Mouse (Mus musculus): Measurements from ENCODE around the gene Zfp146. TPM values are rescaled to one million over a fixed set of nuclear protein-coding genes. Genes with fewer than 3 reads are reported as not detected.

The Zfp146 gene
- 10 to 100 TPM; 21.8 to 37.9 TPM for polyA plus RNA-seq (2017; shearing (Covaris generic))

DNA sequence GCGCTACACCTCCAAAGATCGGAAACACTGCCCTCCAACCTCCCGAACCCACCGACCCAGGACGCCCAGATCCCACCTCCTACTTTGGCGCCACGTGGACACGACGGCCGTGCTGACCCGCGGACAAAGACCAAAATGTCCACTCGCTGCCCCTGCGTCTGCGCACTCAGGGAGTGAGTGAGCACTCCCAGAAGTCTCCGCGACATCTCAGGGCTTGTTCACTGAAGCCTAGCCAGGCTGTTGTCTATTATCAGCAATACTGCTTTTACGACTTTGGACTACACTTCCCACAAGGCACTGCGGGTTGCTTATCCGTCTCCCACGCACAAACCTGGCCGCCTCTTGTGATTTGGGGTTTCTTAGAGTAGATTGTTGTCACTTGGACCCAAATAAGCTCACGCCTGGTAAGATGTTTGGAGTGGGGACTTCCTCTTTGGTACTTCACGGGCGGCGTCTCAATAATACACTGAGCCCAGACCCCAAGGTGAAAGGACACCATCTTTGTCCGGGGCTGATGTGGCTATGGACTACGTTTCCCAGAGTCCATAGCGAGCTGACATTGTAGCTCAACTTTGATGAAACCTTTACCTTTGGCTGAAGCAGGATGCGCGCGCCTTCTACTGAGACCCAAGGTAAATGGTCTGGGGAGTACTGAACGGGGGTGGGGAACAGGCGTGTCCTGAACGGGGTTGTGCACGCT lies at the start of gene Zfp146:
Zfp146 (minus strand) TSS at position 168 of the 700 bp plus-strand sequence.

DNA sequence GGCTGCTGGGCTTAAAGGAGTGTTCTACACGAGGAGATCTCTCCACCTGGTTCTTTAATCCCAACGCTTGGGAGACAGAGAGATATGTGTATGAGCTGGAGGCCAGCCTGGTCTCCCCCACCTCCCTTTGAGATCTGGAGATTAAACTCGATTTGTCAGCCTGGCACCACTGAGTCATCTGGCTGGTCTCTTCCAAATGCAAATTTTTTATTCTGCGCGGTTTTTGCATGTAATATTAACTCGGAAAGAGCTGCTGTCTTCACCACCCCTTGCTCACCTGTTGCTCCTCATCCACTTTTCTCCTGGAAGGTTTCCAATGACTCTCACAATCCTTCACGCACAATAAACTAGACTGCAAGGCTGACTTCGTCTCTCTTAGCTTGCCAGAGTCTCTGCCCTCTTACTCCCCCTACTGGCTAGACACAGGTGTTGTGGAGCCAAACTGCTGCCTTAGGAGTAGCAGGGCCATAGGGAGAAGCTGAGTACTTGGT lies 29.0 kb upstream of the Zfp146 start, which contains the start of gene Capns1:
Capns1 (minus strand) TSS at position 331 of the 491 bp plus-strand sequence.

DNA sequence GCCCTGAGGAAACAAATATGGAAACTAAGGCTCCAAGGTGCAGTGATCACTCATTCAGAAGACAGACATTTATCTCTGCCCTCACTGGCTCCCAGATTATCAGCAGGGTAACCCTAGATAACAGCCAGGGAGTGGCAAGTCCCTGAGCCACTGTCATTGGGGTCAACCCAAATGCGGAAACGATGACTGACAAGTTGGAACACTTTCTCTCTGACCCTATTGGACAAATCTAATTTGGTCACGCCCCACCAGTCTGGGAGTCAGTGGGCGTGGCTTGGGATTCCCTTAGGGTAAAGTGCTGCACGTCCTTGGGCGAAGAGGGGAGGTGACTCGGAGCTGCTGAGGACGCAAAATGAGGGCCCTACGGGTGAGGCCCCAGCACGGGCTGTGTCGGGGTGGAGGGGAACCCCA lies 14.3 kb upstream of the Zfp146 start, which contains the start of gene Cox7a1:
Cox7a1 (plus strand) TSS at position 266 of the 411 bp plus-strand sequence.

DNA sequence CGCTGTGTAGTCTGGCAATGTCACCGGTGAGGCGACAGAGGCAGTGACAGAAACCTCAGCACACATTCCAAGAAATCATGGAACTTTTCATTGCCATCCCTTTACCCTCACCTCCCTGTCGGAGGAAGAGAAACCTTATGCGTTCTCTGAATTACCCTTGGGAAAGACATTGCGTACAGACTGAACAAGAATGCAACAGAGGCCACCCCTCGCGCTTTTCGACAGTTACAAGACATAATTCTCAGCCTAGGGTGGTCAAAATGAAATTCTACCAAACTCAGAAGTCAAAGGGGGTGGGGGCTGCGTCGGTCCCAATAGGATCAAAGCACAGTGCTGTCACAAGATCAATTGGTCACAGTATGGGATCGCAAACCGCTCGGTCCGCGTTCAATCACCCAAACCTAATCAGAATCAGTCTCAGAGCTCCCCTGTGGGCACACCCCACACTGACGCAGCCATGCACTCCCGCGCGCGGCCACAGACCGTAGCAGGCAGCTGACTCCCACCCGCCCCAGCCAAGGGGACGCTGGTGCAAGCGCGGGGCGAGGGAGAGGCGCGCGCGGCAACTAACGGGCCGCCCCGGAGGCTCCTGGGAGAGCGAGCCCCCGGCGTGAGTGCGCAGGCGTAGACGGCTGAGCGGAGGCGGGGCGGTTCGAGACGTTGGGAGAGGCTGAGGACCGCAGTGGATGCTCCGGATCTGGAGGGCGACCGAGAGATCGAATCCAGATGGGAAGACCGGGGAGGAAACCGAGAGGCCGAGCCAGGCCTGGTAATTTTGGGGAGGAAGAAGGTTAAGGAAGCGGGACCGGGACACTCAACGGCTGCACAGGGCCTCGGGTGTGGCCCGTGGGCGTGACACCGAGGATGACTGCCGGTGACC lies 48.0 kb downstream of the Zfp146 start, which contains the start of gene Zfp382:
Zfp382 (plus strand) TSS at position 635 of the 880 bp plus-strand sequence.

Other genes with a start within 250 kb of the Zfp146 start
- gene Zfp74, start 215.7 kb downstream of the Zfp146 start, polyA plus RNA-seq (2017; shearing (Covaris generic)) = 10 to 100 TPM in 1 of 2 experiments, 1 to 10 TPM in 1; 3.8 to 12.7 TPM
- 1 to 10 TPM; 6.8 to 9.1 TPM for gene Zfp568, start 185.8 kb downstream of the Zfp146 start, polyA plus RNA-seq (2017; shearing (Covaris generic))
- gene Zfp14, start 118.4 kb downstream of the Zfp146 start, polyA plus RNA-seq (2017; shearing (Covaris generic)) = 1 to 10 TPM; 1.6 to 5.0 TPM
- gene Zfp82, start 96.8 kb downstream of the Zfp146 start, polyA plus RNA-seq (2017; shearing (Covaris generic)) = 1 to 10 TPM; 4.3 to 8.9 TPM
- 1 to 10 TPM in 1 of 2 experiments, not detected in 1; 4.2 TPM for gene Gm26920, start 79.3 kb downstream of the Zfp146 start, polyA plus RNA-seq (2017; shearing (Covaris generic))
- 10 to 100 TPM in 1 of 2 experiments, 1 to 10 TPM in 1; 7.9 to 11.2 TPM for gene Zfp566, start 79.2 kb downstream of the Zfp146 start, polyA plus RNA-seq (2017; shearing (Covaris generic))
- 10 to 100 TPM; 62.3 to 66.4 TPM for gene Zfp260, start 75.0 kb downstream of the Zfp146 start, polyA plus RNA-seq (2017; shearing (Covaris generic))
- gene Zfp382, start 47.8 kb downstream of the Zfp146 start, polyA plus RNA-seq (2017; shearing (Covaris generic)) = 1 to 10 TPM; 5.0 to 7.0 TPM
- gene Cox7a1, start 14.4 kb upstream of the Zfp146 start, polyA plus RNA-seq (2017; shearing (Covaris generic)) = under 1 TPM; 0.64 to 0.74 TPM
- 10 to 100 TPM; 96.1 to 96.6 TPM for gene Capns1, start 29.1 kb upstream of the Zfp146 start, polyA plus RNA-seq (2017; shearing (Covaris generic))
- 10 to 100 TPM; 47.8 to 64.2 TPM for gene Polr2i, start 62.2 kb upstream of the Zfp146 start, polyA plus RNA-seq (2017; shearing (Covaris generic))
- 100 to 1,000 TPM; 109 to 132 TPM for gene Tbcb, start 62.5 kb upstream of the Zfp146 start, polyA plus RNA-seq (2017; shearing (Covaris generic))
- gene Ovol3, start 66.0 kb upstream of the Zfp146 start, polyA plus RNA-seq (2017; shearing (Covaris generic)) = not detected
- gene Thap8, start 110.3 kb upstream of the Zfp146 start, polyA plus RNA-seq (2017; shearing (Covaris generic)) = under 1 TPM; 0.12 to 0.41 TPM
- gene Wdr62, start 110.7 kb upstream of the Zfp146 start, polyA plus RNA-seq (2017; shearing (Covaris generic)) = 1 to 10 TPM; 4.8 to 6.9 TPM
- 1 to 10 TPM; 1.6 to 3.1 TPM for gene Clip3, start 122.0 kb upstream of the Zfp146 start, polyA plus RNA-seq (2017; shearing (Covaris generic))
- 100 to 1,000 TPM in 1 of 2 experiments, 10 to 100 TPM in 1; 92.7 to 159 TPM for gene Alkbh6, start 139.0 kb upstream of the Zfp146 start, polyA plus RNA-seq (2017; shearing (Covaris generic))
- 10 to 100 TPM in 1 of 2 experiments, 1 to 10 TPM in 1; 3.8 to 22.5 TPM for gene Syne4, start 145.1 kb upstream of the Zfp146 start, polyA plus RNA-seq (2017; shearing (Covaris generic))
- not detected for gene E130208F15Rik, start 152.0 kb upstream of the Zfp146 start, polyA plus RNA-seq (2017; shearing (Covaris generic))
- 10 to 100 TPM; 32.0 to 75.5 TPM for gene Sdhaf1, start 154.1 kb upstream of the Zfp146 start, polyA plus RNA-seq (2017; shearing (Covaris generic))
- gene Lrfn3, start 193.0 kb upstream of the Zfp146 start, polyA plus RNA-seq (2017; shearing (Covaris generic)) = not detected
- gene Tyrobp, start 244.0 kb upstream of the Zfp146 start, polyA plus RNA-seq (2017; shearing (Covaris generic)) = 10 to 100 TPM in 1 of 2 experiments, 1 to 10 TPM in 1; 7.1 to 32.2 TPM

Data from activated CD4-positive, CD25-positive, alpha-beta regulatory T cell (primary cell).